Mouse (Mus musculus) liver, embryonic 15.5 days (tissue): ENCODE data around the gene Acat2. TPM values are rescaled to one million over a fixed set of nuclear protein-coding genes. Genes with fewer than 3 reads are reported as not detected.
"Not testable (repeated sequence)": the region's sequence is repeated elsewhere in the genome, so short reads cannot be mapped to it uniquely, and the experiment has no call there.

Experiments used
- ATAC-seq: fragments of 200-750 bp; cut with Nextera tagmentation; 2 replicates; pipeline ENCODE4 v1.8.0; 2017; ENCODE audit warnings: moderate number of reproducible peaks, mild to moderate bottlenecking, moderate library complexity; ENCODE audit not compliant: insufficient read depth
- H3K27ac ChIP-seq: fragments of 300-500 bp; sonication (generic); replicated peaks from 2 replicates; pipeline ENCODE4 v1.5.1; 2015; ENCODE audit warnings: mild to moderate bottlenecking, inconsistent platforms
- H3K27me3 ChIP-seq: fragments of 300-500 bp; sonication (generic); 2 replicates; pipeline ENCODE4 v1.6.1; 2015; ENCODE audit warnings: mild to moderate bottlenecking, inconsistent platforms
- H3K36me3 ChIP-seq: fragments of 300-500 bp; sonication (generic); replicated peaks from 2 replicates; pipeline ENCODE4 v1.6.1; 2015; ENCODE audit warnings: moderate library complexity, mild to moderate bottlenecking, inconsistent platforms
- H3K4me1 ChIP-seq: fragments of 300-500 bp; sonication (generic); replicated peaks from 2 replicates; pipeline ENCODE4 v1.6.1; 2015; ENCODE audit warnings: inconsistent platforms
- H3K4me2 ChIP-seq: fragments of 300-500 bp; sonication (generic); 2 replicates; pipeline ENCODE4 v1.6.1; 2015; ENCODE audit warnings: moderate library complexity, mild to moderate bottlenecking, inconsistent platforms
- H3K4me3 ChIP-seq: fragments of 300-500 bp; sonication (generic); replicated peaks from 2 replicates; pipeline ENCODE4 v1.5.1; 2015; ENCODE audit warnings: mild to moderate bottlenecking, inconsistent platforms
- H3K9ac ChIP-seq: fragments of 300-500 bp; sonication (generic); 2 replicates; pipeline ENCODE4 v1.6.1; 2015; ENCODE audit warnings: moderate library complexity, mild to moderate bottlenecking, inconsistent platforms
- H3K9me3 ChIP-seq: fragments of 300-500 bp; sonication (generic); replicated peaks from 2 replicates; pipeline ENCODE4 v1.6.1; 2016; ENCODE audit warnings: inconsistent platforms
- WGBS: fragments of 180-500 bp; shearing (Covaris S2); methylation state at CpG from one replicate; pipeline ENCODE4 v1.1.7; 2015; ENCODE audit warnings: mixed read lengths; ENCODE audit not compliant: insufficient replicate concordance; 5-methylcytosine and 5-hydroxymethylcytosine counted together
- polyA plus RNA-seq: library from polyadenylated mRNA; unstranded; fragments of >200 nt; fragmentation: Nextera tagmentation; extraction: Ambion mirVana; gene quantifications from 2 replicates; pipeline ENCODE4 v1.2.1, GENCODE M21; 2015

Acat2 gene
- polyA plus RNA-seq, 1 experiment from 2014 or later: 93.7 TPM

GRCm38 (mm10) chr17:12905810-12906209, 54.7 kb downstream of the Acat2 start:
- no peak for ATAC-seq
- no peaks in the 10 kb centered on the region for H3K27me3 ChIP-seq
- no peak overlapping the region for H3K27ac ChIP-seq
- H3K9ac ChIP-seq: no peak overlapping the region
- no peaks in the 10 kb centered on the region for H3K4me1 ChIP-seq
- peaks cover 36% of the 10 kb centered on the region for H3K36me3 ChIP-seq
- no peak overlapping the region for H3K4me2 ChIP-seq
- H3K4me3 ChIP-seq: no peak overlapping the region
- WGBS: 84% methylated on average over 4 of the region's 4 CpGs
- no peaks in the 10 kb centered on the region for H3K9me3 ChIP-seq

GRCm38 (mm10) chr17:12904349-12904748, 56.2 kb downstream of the Acat2 start:
- Histone ChIP-seq H3K9me3 (no peaks in the 10 kb centered on the region), H3K4me2 (no peak overlapping the region), H3K27me3 (no peaks in the 10 kb centered on the region), H3K27ac (no peak overlapping the region), H3K4me3 (no peak overlapping the region), H3K9ac (no peak overlapping the region), H3K36me3 (peaks cover 36% of the 10 kb centered on the region), H3K4me1 (no peaks in the 10 kb centered on the region)
- 59% methylated on average over 1 of the region's 1 CpGs for WGBS
- ATAC-seq: no peak

DNA sequence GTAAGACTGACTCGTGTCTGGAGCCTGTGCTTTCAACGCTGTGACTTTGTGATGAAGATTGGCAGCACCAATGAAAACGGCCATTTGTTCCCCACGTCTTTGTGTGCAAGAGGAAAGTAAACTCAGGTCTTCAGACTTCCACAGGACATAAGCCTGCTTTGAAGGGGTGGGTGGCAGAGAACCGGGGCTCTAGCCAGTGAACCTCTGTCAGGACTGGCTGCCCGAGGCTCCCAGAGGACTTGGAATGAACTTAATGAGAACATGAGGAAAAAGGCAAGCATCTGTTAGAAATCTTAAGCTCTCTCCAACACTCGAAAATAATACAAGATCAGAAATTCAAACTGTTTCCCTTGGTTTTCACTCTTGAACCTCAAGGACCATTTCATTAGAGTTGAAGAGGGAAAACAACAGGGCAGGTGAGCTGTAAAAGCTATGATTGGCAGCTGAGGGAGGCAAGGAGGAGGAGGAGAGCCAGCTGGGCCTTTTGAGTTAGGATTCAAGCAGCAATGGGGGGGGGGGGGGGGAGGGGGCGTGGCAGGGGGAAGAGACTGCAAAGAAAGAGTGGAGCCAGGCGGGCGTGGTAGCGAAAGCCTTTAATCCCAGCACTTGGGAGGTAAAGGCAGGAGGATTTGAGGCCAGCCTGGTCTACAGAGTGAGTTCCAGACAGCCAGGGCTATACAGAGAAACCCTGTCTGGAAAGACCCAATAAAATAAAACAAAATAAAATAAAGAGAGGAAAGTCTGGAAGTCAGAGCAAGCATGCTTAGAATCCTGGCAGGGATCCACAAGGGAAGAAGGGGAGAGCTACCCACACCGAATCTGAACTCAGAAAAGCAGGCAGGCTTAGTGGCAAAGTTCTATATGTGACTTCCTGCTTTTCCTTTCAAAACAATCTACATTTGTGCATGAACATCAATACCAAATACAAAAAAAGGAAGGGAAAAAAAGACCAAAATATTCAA, 56.9 kb downstream of the Acat2 start:
- 68% methylated on average over 12 of the region's 12 CpGs for WGBS
- Histone ChIP-seq H3K4me2 (no peak overlapping the region), H3K4me1 (no peaks in the 10 kb centered on the region), H3K9me3 (no peaks in the 10 kb centered on the region), H3K36me3 (peaks cover 36% of the 10 kb centered on the region), H3K27me3 (no peaks in the 10 kb centered on the region), H3K4me3 (no peak overlapping the region), H3K27ac (no peak overlapping the region), H3K9ac (no peak overlapping the region)
- ATAC-seq: no peak

DNA sequence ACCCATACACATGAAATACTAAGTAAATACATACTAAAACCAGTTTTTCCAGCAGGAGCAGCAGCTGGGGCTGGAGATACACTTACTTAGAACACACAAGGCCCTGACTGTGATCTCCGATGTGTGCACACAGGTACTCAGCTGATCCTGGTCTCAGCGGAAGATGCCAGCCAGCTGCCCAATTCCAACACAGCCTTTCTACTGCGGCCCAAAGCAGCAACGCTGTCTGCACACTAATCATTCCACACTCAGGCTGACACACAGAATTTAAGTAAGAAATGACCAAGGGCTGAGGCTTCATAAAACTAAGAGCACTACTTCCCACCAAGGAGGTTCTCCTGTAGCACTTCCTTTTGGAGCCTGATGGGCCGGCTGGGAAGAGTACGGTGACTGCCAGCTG, 58.3 kb downstream of the Acat2 start:
- no peaks in the 10 kb centered on the region for H3K27me3 ChIP-seq
- H3K9ac ChIP-seq: no peak overlapping the region
- 89% methylated on average over 6 of the region's 6 CpGs for WGBS

DNA sequence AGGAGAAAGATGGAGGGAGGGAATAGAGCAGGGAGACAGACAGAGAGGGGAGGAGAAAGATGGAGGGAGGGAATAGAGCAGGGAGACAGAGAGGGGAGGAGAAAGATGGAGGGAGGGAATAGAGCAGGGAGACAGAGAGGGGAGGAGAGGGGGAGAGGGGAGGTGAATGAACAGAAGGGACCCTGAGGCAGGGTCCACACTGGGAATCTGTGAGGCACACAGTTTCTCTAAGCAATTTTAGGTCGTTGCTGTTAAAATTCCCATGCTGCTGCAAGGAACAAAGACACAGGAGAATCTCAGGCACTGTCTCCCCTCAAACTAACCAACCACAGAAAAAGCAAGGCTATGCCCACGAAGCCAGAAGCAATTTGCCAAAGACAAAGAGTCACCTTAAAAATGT, 61.9 kb downstream of the Acat2 start:
- not testable (repeated sequence) for H3K9me3 ChIP-seq, H3K27ac ChIP-seq, H3K4me3 ChIP-seq, ATAC-seq, H3K4me1 ChIP-seq, H3K27me3 ChIP-seq, H3K9ac ChIP-seq, H3K4me2 ChIP-seq
- WGBS: 56% methylated on average over 2 of the region's 2 CpGs
- peaks cover 17% of the 10 kb centered on the region for H3K36me3 ChIP-seq

More for the DNA sequence above, 58.3 kb downstream of the Acat2 start:
- Histone ChIP-seq H3K9me3 (no peaks in the 10 kb centered on the region), H3K4me1 (no peaks in the 10 kb centered on the region), H3K4me3 (no peak overlapping the region), H3K36me3 (peaks cover 36% of the 10 kb centered on the region), H3K27ac (no peak overlapping the region), H3K4me2 (no peak overlapping the region)
- no peak for ATAC-seq

DNA sequence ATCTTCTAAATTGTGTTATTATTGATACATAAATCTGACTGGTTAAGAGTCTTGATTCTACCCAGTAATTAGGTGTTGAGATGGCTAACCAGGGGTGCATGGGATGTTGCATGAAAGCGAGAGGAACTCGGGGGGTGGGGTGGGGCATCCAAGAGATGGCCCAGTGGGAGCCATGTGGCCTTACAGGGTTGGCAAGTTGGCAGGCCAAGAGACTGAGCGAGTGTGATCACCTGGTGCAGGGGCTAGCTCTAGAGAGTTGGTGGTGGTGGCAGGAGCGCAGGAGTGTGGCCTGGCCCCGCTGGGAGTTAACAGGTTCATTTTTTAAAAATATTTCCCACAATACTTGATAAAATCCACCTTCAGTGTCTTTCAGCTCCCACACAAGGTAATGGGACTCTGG, 62.9 kb downstream of the Acat2 start:
- Histone ChIP-seq H3K4me1 (no peaks in the 10 kb centered on the region), H3K27ac (no peak overlapping the region), H3K4me3 (no peak overlapping the region), H3K4me2 (no peak overlapping the region), H3K9ac (no peak overlapping the region), H3K36me3 (peaks cover 11% of the 10 kb centered on the region), H3K9me3 (no peaks in the 10 kb centered on the region), H3K27me3 (no peaks in the 10 kb centered on the region)
- WGBS: 88% methylated on average over 5 of the region's 5 CpGs
- no peak for ATAC-seq

Other genes starting within 250 kb of the Acat2 start
- 13.0 and 15.6 TPM in 2 replicates for gene Igf2r, start 191.1 kb downstream of the Acat2 start, polyA plus RNA-seq
- gene Mas1, start 92.6 kb downstream of the Acat2 start, polyA plus RNA-seq: 0.17 and 0.33 TPM in 2 replicates
- not detected in 2 replicates for gene Mrgprh, start 84.7 kb downstream of the Acat2 start, polyA plus RNA-seq
- gene Pnldc1, start 50.5 kb downstream of the Acat2 start, polyA plus RNA-seq: 0.40 and 0.45 TPM in 2 replicates
- 185 and 211 TPM in 2 replicates for gene Tcp1, start 45.0 kb downstream of the Acat2 start, polyA plus RNA-seq
- gene Mrpl18, start 44.4 kb downstream of the Acat2 start, polyA plus RNA-seq: 86.0 and 95.2 TPM in 2 replicates
- 10.0 and 13.2 TPM in 2 replicates for gene Acat3, start 20.1 kb downstream of the Acat2 start, polyA plus RNA-seq
- gene Wtap, start 33.4 kb upstream of the Acat2 start, polyA plus RNA-seq: 37.1 and 41.9 TPM in 2 replicates
- gene Sod2, start 46.1 kb upstream of the Acat2 start, polyA plus RNA-seq: 113 and 120 TPM in 2 replicates
- not detected in 2 replicates for gene Gpr31b, start 91.5 kb upstream of the Acat2 start, polyA plus RNA-seq
- not detected in 2 replicates for gene Tcp10b, start 100.4 kb upstream of the Acat2 start, polyA plus RNA-seq
- gene Unc93a, start 171.1 kb upstream of the Acat2 start, polyA plus RNA-seq: not detected in 2 replicates